Mouse (Mus musculus) adrenal gland, postnatal 25 days (tissue): ENCODE measurements around the gene Zbtb8os. TPM values are rescaled to one million over a fixed set of nuclear protein-coding genes. Genes with fewer than 3 reads are reported as not detected.
"Not testable (repeated sequence)": the region's sequence is repeated elsewhere in the genome, so short reads cannot be mapped to it uniquely, and the experiment has no call there.

Experiments used
- DNase-seq: peaks from one replicate; pipeline ENCODE4 v3.0.0; 2021; ENCODE audit warnings: mixed read lengths
- total RNA-seq: library from RNA; stranded (reverse); gene quantifications from 2 replicates; pipeline ENCODE4 v1.2.3, GENCODE M21; 2021

Gene Zbtb8os
- total RNA-seq, 1 experiment from 2014 or later: 59.1 TPM

DNA sequence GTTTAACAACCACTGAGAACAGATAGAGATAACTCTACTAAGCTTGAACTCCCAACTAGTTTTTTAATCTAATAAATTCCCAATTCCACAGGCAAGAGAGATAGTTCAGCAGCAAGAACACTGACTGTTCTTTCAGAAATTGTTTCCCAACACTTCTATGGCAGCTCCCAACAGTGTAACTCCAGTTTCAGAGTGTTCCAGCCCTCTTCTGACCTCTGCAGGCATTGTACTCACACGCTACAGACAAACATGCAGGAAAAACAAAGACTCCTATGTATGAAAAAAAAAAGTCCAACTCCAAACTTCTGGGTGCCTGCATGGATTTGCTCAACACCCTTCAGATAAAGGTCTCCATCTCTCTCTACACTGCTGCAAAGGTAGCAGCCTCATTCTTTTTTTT is 2.6 kb upstream of the Zbtb8os start:
- DNase-seq: no peak

DNA sequence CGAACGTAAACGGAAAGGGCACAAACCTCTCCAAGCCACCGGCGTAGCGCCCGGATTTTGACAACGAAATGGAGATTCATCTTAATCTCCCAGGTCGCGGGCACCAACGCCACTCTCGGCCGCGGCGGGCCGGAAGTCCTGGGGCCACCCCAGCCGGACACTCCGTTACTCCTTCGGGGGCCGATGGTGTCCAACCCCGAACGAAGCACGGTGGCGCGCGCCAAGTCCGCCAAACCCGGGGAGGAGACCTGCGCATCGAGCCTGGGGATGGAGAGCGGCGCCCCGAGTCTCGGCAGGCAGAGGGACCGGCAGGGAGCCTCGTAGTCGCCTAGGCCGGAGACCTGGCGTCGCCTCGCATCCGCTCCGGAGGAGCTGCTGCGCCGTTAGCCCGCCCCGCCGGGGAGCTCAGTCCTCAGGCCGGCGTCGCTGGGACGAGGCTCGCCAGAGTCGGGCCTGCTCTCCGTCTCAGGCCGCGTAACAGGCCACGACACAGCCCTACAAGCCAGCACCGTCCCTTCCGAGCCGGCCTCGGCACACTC is 749 bp upstream of the Zbtb8os start:
- DNase-seq: peak; percentile 68

DNA sequence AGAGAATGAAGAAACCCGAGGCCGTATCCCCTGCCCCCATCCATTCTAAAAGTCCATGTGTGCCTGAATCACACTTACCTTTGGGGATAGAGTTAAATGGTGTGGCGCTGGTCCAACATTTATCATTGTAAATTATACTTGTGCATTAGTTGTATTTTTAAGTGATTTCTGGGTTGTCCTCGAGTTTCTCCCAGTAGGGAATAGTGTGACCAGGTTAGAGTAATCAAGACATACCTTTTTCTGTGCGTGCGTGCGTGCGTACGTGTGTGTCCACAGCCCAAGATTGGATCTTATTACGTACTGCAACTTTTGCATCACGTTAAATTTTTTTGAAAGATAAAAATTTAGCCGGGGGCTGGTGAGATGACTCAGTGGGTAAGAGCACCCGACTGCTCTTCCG is 796 bp downstream of the Zbtb8os start:
- no peak for DNase-seq

DNA sequence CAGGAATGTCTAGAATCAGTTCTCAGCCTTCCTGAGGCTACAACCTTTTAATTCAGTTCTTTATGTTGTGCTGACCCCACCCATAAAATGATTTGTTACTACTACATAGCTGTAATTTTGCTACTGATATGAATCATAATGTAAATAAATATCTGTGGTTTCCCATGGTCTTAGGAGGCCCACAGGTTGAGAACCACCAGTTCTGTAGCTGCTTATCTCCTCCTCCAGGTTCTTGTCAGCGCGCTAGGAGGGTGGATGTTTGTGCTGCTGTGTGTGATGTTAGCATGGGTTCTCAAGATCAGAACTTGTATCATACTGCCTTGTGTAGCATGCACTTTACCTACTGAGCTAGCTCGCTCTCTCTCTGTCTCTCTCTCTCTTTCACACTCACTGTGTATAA is 4.2 kb downstream of the Zbtb8os start:
- DNase-seq: no peak

DNA sequence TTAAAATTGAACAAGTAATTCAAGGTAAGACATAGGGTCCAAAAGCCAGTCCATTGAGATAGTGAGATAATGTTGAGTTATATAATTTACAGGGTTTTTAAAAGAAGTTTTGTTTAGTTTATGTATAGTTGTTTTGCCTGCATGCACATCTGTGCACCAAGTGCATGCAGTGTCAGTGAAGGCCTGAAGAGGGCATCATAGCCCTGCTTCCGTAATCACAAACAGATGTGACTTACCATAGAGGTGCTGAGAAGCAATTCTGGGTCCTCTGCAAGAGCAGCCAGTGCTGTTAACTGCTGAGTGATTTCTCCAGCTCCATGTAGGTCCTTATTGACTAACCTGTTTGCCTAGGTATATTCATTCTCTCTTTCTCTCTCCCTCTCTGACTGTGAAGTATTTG is 6.4 kb downstream of the Zbtb8os start:
- no peak for DNase-seq

DNA sequence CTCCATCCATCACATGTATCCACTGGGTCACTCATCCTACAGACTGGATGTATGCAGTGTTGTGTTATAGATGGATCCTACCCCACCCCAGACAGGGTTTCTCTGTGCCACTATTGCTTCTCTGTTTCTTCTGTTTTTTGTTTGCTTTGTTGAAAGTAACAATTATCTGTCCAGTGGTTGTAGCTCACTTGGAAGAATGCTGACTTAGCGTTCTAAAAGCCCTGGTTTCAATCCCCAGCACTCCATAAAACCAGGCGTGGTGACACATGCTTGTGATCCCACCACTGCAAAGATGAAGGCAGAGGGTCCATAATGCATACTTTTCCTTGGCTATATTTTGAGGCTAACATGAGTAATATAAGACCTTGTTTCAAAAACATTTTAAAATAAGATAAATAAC is 7.2 kb downstream of the Zbtb8os start:
- DNase-seq: no peak

DNA sequence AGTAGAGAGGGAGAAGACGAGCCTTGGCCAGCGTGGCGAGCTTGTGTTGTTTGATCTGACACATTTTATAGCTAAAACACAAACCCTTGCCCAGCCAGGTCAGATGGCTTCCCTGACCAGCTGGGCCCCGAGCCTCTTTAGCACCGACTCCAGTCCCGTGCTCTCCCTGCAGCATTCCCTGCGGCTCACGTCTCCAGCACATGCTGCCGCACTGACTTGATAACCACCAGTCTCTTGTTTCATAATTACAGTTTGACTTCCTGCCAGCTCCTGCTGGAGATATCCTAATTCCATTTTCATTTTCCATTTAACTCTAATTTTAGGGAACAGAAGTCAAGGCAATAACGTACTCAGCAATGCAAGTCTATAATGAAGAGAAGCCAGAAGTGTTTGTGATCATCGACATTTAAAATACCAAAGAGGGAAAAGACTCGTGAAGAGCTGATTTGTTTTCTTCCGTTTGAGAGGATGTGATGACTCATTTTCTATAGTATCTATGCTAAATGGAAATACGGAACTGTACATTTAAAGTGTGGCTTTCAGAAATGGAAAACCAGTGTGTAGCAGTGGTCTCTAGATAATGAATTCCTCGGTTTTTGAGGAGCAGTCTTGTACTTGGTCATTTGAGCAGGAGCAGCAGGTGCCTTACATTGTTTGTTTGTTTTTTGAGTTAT is 11.1 kb downstream of the Zbtb8os start:
- DNase-seq: no peak

DNA sequence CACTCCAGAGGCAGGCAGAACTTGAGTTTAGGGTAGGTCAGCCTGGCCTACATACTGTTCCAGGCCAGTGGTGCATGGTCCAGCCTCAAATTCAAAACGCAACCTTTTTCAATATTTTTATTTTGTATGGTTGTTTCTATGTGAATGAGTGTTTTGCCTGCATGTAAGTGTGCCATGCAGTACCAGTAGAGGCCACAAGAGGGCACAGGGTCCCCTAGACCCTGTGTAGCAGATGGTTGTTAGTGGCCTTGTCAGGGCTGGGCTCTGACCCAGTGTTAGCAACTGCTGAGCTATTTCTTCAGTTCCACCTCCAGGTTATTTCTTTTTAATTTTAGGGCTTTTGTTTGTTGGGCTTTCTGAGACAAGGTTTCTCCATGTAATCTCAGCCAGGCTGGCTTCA is 15.1 kb downstream of the Zbtb8os start:
- peak; percentile 77 for DNase-seq

DNA sequence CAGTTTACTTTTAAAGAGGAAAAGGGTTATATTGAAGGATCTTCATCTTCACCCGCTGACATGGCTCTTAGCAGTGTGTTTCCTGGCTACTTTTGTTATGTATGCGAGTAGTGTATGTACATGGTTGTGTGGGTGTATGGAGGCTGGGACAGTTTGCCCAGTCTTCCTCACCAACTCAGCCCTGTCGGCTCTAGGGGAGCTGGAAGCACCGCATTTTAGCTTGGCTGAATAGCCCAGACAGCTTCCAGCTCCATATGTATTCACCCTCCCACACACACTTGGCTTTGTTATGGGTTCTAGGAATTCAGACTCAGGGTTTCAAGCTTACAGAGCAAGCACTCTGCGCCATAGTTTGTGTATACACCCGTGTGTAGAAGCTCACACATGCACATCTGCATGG is 15.6 kb downstream of the Zbtb8os start:
- DNase-seq: no peak

DNA sequence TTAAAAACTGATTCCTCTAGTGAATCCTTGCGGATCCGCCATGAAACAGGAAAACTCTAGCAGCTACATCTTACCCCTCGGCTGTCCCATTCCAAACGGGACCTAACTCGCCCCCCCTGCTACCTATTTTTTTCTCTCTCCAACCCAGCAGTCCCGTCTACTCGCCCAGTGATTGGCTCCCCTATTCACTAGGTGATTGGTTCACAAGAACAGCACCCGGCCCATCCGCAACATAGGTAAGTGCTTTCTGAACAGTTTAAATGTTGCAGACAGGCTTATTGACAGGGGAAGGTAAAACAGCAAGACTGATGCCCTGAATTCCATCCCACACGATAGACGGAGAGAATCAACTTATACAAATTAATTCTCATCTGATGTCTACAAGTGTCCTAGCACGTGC is 17.7 kb downstream of the Zbtb8os start:
- no peak for DNase-seq

DNA sequence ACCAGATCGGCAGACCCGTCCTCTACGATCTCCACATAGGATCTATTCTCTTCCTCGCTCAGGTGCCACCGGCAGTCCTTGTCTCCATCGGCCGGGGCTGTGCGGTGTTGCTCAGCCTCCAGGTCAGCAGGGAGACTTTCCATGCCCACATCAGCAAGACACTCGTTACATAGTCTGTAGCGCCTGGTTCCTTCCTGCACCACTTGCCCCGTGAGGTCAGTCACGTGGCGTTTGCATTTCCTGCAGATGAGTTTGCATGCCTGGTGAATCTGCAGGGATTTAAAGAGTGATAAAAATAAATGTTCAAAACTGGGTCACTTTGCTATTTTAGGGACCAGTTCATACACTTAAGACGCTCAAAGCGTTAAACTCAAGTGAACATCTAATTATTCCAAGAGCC is 18.7 kb downstream of the Zbtb8os start:
- no peak for DNase-seq

DNA sequence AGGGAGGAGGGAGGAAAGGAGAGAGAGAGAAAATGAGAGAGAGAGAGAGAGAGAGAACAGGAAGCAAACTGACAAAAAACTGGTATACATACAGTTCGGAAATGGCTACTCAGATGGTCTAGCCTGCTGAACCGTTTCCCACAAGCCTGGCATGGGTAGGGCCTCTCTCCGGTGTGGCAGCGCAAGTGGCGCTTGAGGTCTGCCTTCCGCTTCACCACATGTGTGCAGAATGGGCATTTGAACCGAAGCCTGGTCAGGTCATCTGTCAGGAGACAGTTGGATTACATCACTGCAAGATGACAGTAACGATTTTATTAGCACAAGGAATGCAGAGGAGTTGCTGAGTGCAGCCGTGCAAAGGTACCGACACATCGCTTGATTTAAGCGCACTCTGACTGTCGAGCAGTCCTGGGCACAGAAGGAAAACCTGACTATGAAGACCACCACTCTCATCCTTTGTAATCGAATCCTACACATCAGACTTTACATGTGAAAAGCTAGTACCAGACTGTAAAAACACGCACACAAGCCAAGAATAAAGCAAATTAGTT is 22.2 kb downstream of the Zbtb8os start:
- no peak for DNase-seq

DNA sequence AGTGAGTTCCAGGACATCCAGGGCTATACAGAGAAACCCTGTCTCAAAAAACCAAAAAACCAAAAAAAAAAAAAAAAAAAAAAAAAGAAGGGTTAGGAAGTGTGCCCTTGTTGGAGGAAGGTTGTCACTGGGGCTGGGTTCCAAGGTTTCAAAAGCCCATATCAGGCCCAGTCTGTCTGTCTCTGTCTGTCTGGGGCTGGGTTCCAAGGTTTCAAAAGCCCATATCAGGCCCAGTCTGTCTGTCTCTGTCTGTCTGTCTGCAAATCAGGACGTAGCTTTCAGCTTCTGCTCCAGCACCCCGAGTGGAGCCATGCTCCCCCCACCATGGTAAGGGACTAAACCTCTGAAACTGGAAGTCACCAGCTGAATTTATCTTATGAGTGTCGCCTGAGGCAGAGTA is 26.7 kb downstream of the Zbtb8os start:
- not testable (repeated sequence) for DNase-seq

DNA sequence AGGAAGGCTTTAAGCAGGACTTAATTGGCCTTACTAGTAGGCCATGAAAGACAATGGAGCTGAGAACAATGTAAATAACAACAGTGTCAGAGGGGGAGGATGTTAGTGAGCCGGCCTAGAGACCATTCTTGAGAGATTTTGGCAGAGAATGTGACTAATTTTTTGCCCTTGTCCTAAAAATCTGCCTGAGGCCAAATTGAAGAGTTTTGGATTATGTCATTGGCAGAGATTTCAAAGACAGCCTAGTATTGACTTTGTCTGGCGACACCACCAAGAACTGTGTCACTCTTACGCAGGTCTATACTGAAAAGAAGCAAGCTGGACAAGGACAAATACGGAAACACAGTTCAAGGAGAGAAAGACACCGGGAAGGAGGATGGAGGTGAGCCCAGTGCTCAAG is 27.3 kb downstream of the Zbtb8os start:
- DNase-seq: no peak

DNA sequence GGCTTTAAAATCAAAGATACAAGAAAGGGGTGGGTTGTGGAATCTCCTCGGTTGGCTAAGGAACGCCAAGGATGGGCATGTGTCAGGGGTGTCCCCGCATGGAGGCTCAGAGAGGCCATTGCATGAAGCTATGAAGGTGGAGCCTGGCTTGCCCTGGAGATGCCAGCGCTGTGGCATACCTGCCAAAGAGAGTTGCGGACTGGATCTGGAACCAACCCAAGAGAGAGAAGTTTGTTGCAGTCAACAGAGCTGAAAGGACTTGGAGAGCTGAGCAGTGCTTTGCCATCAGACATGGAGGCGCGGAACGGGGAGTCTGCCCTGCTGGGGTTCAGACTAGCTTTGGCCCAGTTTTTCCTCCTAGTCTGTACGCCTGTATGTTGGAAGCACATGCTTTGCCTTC is 28.0 kb downstream of the Zbtb8os start:
- DNase-seq: no peak

DNA sequence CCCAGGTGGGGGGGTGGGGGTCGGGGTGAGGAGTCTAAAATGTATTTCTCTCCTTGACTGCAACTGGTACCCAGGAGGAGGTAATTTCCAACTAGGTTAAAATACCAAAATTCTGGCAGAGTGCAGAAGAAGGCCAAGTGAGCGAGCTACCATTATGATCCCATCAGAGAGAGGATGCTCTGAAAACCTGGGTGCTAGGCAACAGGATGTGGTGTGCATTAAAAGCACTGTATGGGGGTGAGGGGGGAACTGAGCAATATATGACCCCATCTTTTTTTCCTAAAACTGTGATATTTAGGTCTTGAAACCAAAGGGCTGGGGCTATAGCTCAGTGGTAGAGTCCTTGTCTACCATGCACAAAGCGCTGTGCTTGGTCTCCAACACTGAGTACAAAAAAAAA is 28.9 kb downstream of the Zbtb8os start:
- DNase-seq: no peak

DNA sequence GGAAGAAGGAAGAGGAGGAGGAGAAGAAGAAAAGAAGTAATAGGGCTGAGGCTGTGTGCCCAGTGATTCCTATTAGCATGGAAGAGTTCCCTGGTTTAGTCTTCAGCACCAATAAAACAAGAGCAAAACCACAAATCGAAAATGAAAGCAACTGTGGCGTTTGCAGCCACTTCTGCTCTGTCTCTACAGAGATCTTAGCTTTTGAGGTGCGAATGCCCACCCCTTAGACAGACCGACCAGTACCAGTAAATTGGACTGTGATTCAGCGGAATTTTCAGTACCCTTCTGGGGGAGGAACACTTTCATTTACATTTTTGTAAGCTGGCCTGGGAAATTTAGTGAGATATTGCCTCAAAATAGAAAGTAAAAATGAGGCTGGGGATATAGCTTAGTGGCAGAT is 29.7 kb downstream of the Zbtb8os start:
- DNase-seq: no peak

DNA sequence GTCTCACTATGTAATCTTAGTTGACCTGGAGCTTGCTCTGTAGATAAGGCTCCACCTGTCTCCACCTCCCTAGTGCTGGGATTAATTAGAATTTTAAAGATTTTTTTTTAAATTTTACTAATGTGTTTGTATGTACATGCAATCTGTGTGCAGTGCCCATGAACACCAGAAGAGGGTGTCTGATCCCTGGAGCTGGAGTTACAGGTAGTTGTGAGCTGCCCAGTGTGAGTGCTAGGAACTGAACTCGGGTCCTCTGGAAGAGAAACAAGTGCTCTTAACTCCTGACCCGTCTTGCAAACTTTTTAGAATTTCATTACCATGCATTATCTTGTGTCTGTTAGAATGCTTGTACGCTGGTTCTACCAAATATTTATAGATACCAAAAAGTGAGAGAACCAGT is 35.9 kb downstream of the Zbtb8os start:
- no peak for DNase-seq

DNA sequence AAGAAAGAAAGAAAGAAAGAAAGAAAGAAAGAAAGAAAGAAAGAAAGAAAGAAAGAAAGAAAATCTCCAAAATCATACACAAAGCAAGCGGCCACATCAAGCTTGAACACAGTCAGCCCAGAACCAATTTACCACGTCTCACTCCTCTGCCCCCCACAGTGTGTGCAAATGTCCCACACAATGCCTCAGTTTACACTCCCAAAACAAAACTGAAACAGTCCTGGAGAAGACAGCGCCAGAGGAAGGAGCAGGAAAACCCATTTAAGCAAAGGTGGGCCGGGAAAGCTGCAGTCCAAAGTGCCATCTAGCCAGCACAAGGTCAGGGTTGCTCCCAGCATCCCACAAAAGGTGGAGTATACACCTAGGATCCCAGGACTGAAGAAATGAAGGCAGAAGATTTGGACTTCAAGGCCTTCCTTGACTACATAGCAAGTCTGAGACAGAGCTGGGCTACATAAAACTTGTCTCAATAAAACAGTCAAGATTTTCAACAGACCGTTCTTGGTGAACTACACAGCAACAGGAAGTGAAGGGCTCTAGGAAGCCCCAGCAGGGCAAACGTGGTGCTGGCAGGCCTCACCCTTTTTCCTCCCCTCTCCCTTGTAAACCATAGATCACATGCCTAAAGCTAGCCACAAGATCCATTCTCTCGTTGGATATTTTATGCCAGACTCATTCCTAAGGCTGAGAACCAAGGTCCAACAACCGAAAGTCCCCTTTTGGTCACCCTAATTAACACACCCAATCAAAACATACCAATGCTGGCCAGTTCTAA is 37.9 kb downstream of the Zbtb8os start:
- DNase-seq: no peak

DNA sequence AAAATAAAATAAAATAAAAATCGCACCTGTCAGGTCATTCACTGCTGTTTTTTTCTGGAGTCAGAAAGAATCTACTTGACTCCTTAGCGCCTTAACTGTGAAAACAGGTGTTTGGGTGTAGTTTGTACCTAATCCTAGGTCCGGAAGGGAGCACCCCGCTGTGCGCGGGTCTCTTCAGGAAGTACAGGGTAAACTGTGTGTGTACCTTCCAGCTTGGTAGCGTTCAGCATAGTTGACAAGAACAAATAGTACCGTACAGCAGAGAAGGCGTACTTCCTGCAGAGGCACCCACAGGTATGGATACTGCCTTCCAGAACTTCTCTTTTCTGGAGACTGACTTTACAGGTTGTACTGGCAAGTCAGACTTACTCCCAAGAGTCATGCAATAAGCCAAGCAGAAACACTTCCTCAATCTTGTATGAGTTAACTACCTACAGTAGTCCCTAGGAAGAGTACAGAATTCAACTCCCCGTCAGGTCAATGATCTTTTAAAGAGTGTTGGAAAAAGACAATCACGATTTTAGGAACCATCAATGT is 38.8 kb downstream of the Zbtb8os start:
- DNase-seq: no peak

DNA sequence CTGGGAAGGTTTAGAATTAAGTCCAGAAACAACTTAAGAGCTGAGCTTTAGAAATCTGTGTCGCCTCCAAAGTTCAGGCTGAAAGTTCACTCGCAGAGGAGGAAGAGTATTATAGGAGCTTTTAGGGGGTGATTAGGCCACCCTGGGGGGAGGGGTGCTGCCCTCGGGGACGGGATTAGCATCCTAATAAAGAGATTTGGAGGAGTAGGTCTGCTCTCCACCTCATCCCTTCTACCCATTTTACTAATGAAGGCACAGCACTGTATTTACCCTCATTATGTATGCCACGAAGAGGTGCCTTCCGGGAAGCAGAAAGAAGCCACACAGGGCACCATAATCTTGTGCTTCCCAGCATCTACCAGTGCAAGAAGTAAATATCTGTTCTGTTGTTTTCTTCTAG is 39.5 kb downstream of the Zbtb8os start:
- DNase-seq: no peak

DNA sequence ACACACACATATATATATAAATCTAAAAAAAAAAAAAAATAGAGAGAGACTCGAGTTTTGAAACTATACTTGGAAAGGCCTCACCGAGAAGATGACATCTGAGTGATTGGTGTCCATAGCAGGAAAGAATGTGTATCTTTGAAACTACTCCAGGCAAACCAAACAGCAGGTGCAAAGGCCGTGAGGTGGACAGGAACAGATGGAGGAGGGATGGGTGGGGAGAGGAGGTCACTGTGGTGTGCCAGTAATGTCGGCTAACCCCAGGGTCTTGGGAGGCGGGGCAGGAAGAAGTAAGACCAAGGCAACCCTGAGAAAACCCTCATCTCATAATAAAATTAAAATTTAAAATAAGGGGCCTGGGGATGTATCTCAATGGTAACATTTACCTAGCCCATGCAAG is 40.3 kb downstream of the Zbtb8os start:
- DNase-seq: no peak

DNA sequence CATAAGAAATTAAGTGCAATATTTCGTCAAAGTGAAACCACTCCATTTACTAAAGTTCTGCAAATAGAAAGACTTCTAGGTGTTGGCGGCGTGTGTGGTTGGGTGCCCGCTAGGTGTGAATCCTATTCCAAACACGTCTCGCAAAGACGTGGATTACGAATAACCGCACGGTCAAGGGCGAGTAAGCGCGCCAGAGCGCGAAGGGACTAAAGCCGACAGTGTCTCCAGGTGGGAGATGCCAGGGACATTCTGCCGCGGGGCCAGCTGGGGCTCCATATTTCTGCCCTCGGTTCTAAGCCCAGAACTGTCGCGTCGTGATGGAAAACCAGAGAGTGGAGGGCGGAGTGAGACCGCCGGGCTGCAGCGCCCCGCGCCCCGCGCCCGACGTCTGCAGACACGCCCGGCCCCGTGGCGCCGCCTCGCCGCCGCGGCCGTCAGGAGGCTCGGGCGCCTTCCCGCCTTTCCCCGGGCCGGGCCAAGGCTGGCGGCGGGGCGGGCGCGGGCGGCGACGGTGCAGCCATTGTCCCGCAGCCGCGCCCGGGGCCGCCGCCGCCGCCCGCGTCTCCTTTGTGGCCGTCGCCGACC is 41.6 kb downstream of the Zbtb8os start:
- peak; percentile 66 for DNase-seq
